Mouse (Mus musculus): Measurements from ENCODE around the gene Sobp. TPM values are rescaled to one million over a fixed set of nuclear protein-coding genes. Genes with fewer than 3 reads are reported as not detected.

The Sobp gene
- total RNA-seq (2015; ENCODE audit: low replicate concordance) (not detected in 2 replicates), total RNA-seq (2017; ENCODE audit: low replicate concordance) (not detected in 2 replicates)

DNA sequence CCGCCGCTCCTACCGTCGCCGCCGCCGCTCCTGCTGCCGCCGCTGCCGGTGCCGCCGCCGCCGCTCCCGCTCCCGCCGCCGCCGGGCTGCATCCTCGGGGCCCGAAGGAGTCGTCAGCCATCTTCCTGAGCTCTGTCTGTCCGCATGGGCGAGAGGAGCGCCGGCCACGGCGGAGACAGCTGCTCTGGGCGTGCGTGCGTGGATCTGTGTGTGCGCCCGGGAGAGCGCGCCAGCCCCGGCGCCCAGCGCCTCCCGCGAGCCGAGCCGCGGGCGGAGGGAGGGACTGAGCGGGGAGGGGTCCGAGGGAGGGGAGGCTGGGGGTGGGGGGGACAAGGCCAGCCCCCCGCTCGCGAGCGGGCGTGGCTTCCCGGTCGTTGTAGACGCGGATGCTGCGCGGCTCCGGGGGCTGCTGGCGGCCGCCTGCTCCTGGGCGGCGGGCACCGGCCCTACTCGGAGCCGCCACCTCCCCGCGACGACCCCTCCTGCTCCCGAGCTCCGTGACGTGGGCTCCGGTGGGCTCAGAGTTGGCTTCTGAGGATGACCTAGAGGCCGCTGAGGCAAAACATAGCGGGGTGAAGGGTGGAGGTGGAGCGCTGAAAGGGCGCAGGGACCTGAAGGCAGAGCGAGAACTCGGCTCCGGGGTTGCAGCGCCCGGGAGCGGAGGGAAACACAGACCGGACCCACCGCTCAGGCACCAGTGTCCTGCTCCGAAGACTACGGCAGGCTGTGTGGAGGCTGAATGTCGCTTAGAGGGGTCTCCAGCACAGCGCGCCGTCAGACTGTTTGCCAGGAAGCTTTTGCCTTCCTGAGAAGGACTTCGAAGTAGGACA, at the start of gene Sobp, which contains the start of gene 9030612E09Rik:
Gene Sobp (minus strand): TSS at position 205 of the 830 bp plus-strand sequence.
Gene 9030612E09Rik (plus strand): TSS at position 379 of the 830 bp plus-strand sequence.
- 0 out of 2 replicates have a peak, but pooled peaks have one; percentile 19 for ATAC-seq (replicated peaks; ENCODE audit: low FRiP score, poor library complexity, severe bottlenecking)

- ATAC-seq (replicated peaks; ENCODE audit: low FRiP score, poor library complexity, severe bottlenecking) = no peak
Measured at GRCm38 (mm10) chr10:43223391-43223790, 49.1 kb upstream of the Sobp start.

- peak; percentile 53 for ATAC-seq (replicated peaks; ENCODE audit: low FRiP score, poor library complexity, severe bottlenecking)
Measured at GRCm38 (mm10) chr10:43221659-43222058, 47.3 kb upstream of the Sobp start.

DNA sequence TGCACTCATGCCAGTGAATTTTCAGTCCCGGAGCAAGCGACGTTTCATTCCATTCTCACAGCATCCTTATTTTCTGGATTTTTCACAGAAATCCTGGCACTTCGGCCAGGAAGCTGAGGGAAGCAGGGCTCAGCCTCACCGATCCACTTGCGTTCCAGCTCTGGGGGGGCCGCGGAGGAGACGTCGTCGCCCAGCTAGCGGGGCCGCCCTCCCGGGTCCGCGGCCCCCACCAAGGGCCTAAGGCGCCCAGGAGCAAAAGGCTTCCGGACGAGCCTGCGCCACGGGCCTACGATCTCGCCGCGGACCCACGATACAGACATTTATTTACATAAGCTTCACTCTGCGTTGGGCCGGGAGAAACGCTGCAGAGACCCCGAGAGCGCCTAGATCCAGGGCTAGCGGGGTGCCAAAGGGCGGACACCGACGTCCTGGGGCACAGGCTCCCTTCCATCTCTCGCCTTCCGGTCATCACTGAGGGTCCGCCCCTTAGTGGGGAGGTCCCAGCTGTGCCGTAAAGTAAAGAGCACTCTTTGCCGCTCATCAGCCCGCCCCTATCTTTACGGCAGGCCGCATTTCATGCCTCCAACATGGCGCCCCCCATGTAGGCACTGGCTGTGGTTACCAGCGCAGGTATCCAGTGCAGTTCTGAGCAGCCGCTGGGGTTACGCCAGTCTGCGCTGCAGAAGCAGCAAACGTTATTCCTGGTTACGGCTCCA, 46.7 kb upstream of the Sobp start, which contains the start of gene Pdss2:
Gene Pdss2 (plus strand): TSS at position 577 of the 716 bp plus-strand sequence.
- ATAC-seq (replicated peaks; ENCODE audit: low FRiP score, poor library complexity, severe bottlenecking) = peak; percentile 99

GRCm38 (mm10) chr10:43220479-43220878, 46.1 kb upstream of the Sobp start:
- ATAC-seq (replicated peaks; ENCODE audit: low FRiP score, poor library complexity, severe bottlenecking) = no peak

DNA sequence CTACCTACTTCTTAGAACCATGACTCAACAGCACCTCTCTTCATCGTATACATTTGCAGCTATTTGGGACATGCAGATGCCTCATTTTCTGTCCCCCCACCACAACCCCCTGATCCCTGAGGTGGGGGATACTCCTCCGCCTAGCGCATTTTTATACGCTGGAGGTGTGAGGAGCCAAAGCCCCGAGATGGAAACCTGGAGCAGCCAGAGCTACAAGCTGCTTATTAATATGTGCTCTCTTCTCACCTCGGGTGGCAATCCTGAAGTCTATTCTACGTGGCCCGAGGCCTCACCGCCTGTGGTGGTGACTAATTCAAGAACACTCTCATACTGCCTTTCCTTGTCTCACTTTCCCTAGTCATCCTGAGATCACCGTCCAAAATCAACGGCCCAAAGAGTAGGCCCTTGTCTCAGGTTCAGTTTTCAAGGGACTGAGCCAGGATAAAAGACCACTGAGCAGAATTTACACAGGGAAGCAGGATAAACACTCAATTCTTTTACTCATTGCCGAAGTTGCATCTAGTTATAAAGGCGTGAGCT, 43.1 kb upstream of the Sobp start:
- no peak for ATAC-seq (replicated peaks; ENCODE audit: low FRiP score, poor library complexity, severe bottlenecking)

DNA sequence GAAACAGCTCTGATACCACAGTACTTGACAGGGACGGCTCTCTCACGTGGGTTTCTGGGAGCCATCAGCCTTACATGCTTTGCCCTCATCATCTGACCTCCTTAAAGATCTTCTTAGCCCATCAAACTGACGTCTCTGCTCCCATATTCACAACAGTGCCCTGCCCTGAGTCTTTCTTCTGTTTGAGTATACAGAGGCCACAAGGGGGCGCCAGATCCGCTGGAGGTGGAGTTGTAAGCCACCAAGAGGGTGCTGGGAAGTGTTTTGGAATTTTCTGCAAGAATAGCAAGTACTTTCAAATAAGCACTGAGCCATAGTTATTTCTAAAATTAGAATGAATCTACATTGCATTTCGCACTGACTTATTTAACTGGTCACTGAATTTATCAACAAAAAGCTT, 37.5 kb upstream of the Sobp start:
- ATAC-seq (replicated peaks; ENCODE audit: low FRiP score, poor library complexity, severe bottlenecking) = no peak

GRCm38 (mm10) chr10:43203865-43204264, 29.5 kb upstream of the Sobp start:
- ATAC-seq (replicated peaks; ENCODE audit: low FRiP score, poor library complexity, severe bottlenecking) = no peak

- ATAC-seq (replicated peaks; ENCODE audit: low FRiP score, poor library complexity, severe bottlenecking) = no peak
Measured at GRCm38 (mm10) chr10:43200206-43200605, 25.9 kb upstream of the Sobp start.

DNA sequence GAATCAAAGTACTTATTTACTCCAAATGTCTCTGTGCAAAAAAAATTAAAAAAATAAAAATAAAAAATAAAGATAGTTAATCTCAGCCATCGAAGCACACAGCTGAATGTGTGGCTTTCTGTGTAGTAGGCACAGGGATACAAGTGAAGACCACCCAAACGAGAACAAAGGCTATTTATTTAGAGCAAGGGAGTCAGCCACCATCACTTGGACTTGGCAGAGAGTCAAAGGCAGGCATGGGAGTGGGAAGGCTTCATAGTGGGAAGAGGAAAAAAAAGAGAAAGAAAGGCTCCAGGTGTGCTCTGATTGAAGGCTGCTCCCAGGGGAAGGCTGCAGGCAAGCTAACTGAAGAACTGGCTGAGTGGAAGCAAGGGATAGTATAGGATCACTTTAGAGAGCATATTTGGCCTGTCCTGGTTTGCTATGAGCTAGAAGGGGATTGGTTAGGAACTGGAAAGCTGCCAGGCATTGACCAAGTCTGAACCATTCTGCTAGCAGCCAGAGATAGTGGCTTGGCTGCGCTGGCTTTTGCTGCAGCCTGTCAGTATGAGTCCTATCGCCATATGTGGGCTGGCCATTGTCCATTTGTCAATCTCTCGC, 6.1 kb upstream of the Sobp start:
- ATAC-seq (replicated peaks; ENCODE audit: low FRiP score, poor library complexity, severe bottlenecking) = no peak

- no peak for ATAC-seq (replicated peaks; ENCODE audit: low FRiP score, poor library complexity, severe bottlenecking)
Measured at GRCm38 (mm10) chr10:43175156-43175601, 849 bp upstream of the Sobp start.

- no peak for ATAC-seq (replicated peaks; ENCODE audit: low FRiP score, poor library complexity, severe bottlenecking)
Measured at GRCm38 (mm10) chr10:43173828-43174325, 453 bp downstream of the Sobp start.

- no peak for ATAC-seq (replicated peaks; ENCODE audit: low FRiP score, poor library complexity, severe bottlenecking)
Measured at GRCm38 (mm10) chr10:43173141-43173827, 1.0 kb downstream of the Sobp start.

GRCm38 (mm10) chr10:43172554-43172953, 1.8 kb downstream of the Sobp start:
- no peak for ATAC-seq (replicated peaks; ENCODE audit: low FRiP score, poor library complexity, severe bottlenecking)

DNA sequence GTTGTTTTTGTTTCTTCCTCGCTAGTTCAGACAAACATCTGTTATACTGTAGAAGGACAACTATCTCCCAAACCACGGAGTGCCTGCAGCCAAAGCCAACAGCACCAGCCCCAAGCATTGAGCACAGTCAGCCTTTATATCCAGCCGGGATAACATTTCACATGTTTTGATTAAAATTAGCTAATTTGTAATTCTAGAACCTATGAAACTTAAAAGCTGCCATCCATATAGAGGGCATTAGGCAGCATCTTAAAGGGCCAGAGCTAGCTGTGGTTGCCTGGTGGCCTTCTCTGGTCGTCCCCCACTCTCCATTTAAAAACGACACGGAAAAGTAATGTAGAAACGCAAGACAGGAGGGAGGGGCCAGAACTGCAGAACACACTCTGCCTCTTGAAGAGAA, 2.3 kb downstream of the Sobp start:
- ATAC-seq (replicated peaks; ENCODE audit: low FRiP score, poor library complexity, severe bottlenecking) = no peak

DNA sequence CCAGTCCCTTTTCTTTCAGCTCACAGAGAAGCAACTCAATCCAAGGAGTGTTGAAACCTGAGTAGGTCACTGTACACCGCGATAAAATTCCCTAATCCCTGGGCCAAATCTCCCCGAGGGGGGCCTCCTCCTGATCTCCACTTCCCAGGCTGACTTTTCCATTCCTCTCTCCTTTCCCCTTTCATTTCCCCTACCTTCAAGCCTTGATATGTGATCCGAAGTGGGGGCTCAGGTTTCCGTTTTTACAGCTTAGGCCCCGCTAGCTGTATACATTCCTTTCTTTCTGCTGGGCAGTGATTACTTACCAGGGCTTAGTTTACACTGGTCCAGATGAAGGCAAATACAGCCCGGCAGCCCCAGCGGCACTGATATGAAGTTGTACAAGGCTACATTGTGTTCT, 3.2 kb downstream of the Sobp start:
- no peak for ATAC-seq (replicated peaks; ENCODE audit: low FRiP score, poor library complexity, severe bottlenecking)

DNA sequence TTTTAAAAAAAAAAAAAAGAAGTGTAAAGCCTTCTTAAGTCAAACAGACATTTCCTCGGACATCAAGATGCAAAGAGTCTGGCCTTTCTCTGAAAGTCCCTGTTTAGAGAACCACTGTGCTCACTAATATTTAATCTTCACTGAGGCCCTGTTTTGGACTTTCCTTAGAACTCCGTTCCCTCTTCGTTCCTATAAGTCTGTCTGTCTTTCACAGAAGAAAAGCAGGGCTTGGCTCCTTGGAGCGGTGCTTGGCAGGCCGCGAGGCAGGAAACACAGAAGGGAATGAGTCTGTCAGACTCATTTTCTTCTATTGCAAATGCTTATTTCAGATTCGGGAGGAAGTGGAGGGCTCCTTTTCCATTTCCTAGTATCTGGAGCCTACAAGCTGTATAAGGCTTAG, 5.5 kb downstream of the Sobp start:
- no peak for ATAC-seq (replicated peaks; ENCODE audit: low FRiP score, poor library complexity, severe bottlenecking)

- no peak for ATAC-seq (replicated peaks; ENCODE audit: low FRiP score, poor library complexity, severe bottlenecking)
Measured at GRCm38 (mm10) chr10:43166817-43167216, 7.5 kb downstream of the Sobp start.

GRCm38 (mm10) chr10:43166146-43166545, 8.2 kb downstream of the Sobp start:
- ATAC-seq (replicated peaks; ENCODE audit: low FRiP score, poor library complexity, severe bottlenecking) = no peak
